Mouse (Mus musculus): ENCODE data around the gene Tnfsf9.
"Not testable (repeated sequence)": the region's sequence is repeated elsewhere in the genome, so short reads cannot be mapped to it uniquely, and the experiment has no call there.

Gene Tnfsf9

GRCm38 (mm10) chr17:57095855-57096622, 9.1 kb upstream of the Tnfsf9 start:
- DNase-seq, result peak; percentile 83

GRCm38 (mm10) chr17:57096623-57096920, 8.6 kb upstream of the Tnfsf9 start:
- DNase-seq, result peak; percentile 82

- DNase-seq, result no peak
Observed at GRCm38 (mm10) chr17:57098321-57098720, 6.8 kb upstream of the Tnfsf9 start.

GRCm38 (mm10) chr17:57099629-57100325, 5.3 kb upstream of the Tnfsf9 start:
- peak; percentile 65 for DNase-seq

GRCm38 (mm10) chr17:57102276-57102675, 2.8 kb upstream of the Tnfsf9 start:
- DNase-seq, result no peak

- DNase-seq, result no peak
Observed at GRCm38 (mm10) chr17:57104496-57104895, 629 bp upstream of the Tnfsf9 start.

- no peak for DNase-seq
Observed at GRCm38 (mm10) chr17:57106035-57106368, 877 bp downstream of the Tnfsf9 start.

GRCm38 (mm10) chr17:57107064-57107463, 1.9 kb downstream of the Tnfsf9 start:
- no peak for DNase-seq

GRCm38 (mm10) chr17:57108040-57108665, 3.0 kb downstream of the Tnfsf9 start:
- DNase-seq, result no peak

- no peak for DNase-seq
Observed at GRCm38 (mm10) chr17:57108666-57109171, 3.6 kb downstream of the Tnfsf9 start.

- no peak for DNase-seq
Observed at GRCm38 (mm10) chr17:57110005-57110404, 4.9 kb downstream of the Tnfsf9 start.

GRCm38 (mm10) chr17:57112768-57113474, 7.8 kb downstream of the Tnfsf9 start:
- DNase-seq, result no peak

- no peak for DNase-seq
Observed at GRCm38 (mm10) chr17:57116801-57117200, 11.7 kb downstream of the Tnfsf9 start.

GRCm38 (mm10) chr17:57118524-57119349, 13.6 kb downstream of the Tnfsf9 start:
- DNase-seq, result peak; percentile 66

GRCm38 (mm10) chr17:57121856-57122255, 16.7 kb downstream of the Tnfsf9 start:
- DNase-seq, result no peak

- DNase-seq, result no peak
Observed at GRCm38 (mm10) chr17:57123192-57124118, 18.3 kb downstream of the Tnfsf9 start.

GRCm38 (mm10) chr17:57124792-57125191, 19.7 kb downstream of the Tnfsf9 start:
- no peak for DNase-seq

- DNase-seq, result no peak
Observed at GRCm38 (mm10) chr17:57125853-57126622, 20.9 kb downstream of the Tnfsf9 start.

- DNase-seq, result no peak
Observed at GRCm38 (mm10) chr17:57131793-57132192, 26.7 kb downstream of the Tnfsf9 start.

GRCm38 (mm10) chr17:57134021-57134420, 28.9 kb downstream of the Tnfsf9 start:
- DNase-seq, result not testable (repeated sequence)
